In genomic region chrX:53975545-53976272, GRCm38 (mm10) we compare ENCODE assay signal across 9 mouse cellular contexts.
DNase-seq lines count a peak whose midpoint lies in the region; ATAC-seq and TF ChIP-seq lines count a peak whose summit lies in the region.
"Had no signal": no experiment of that assay in that cellular context is flagged by ENCODE, and none has a peak within 500 bp of the region (broad histone marks: within the 10 kb centered on the region; RNA-seq: fewer than 3 reads in every experiment).

No protein-coding gene starts in this region.

- H3K9me3 ChIP-seq in lung, embryonic 14.5 days (ENCODE audit: low read depth, low read length): no peaks in the 10 kb centered on the region
- H3K9me3 ChIP-seq in forebrain, embryonic 13.5 days (replicated peaks): no peaks in the 10 kb centered on the region
- no peaks in the 10 kb centered on the region for H3K9me3 ChIP-seq in limb, embryonic 14.5 days (ENCODE audit: control insufficient read depth, low read length)

- H3K27me3 ChIP-seq in lung, embryonic 14.5 days (ENCODE audit: insufficient read depth, low read length): no peaks in the 10 kb centered on the region
- H3K27me3 ChIP-seq in forebrain, embryonic 13.5 days: no peaks in the 10 kb centered on the region
- no peaks in the 10 kb centered on the region for H3K27me3 ChIP-seq in limb, embryonic 14.5 days (ENCODE audit: control insufficient read depth, insufficient read depth, low read length)

- no peak overlapping the region for H3K27ac ChIP-seq in lung, embryonic 14.5 days (ENCODE audit: low read depth)
- H3K27ac ChIP-seq in forebrain, embryonic 13.5 days: no peak overlapping the region
- no peak overlapping the region for H3K27ac ChIP-seq in limb, embryonic 14.5 days (replicated peaks; ENCODE audit: low read depth, low read length)
- H3K27ac ChIP-seq: heart, adult 2 months had no signal

- no peak for TF ChIP-seq CTCF in lung, embryonic 14.5 days (IDR thresholded peaks at IDR 0.05; ENCODE audit: low read depth)

- peak overlapping the region; percentile 32 for H3K4me3 ChIP-seq in lung, embryonic 14.5 days (ENCODE audit: low read depth, low read length)
- peak overlapping the region; percentile 41 for H3K4me3 ChIP-seq in forebrain, embryonic 13.5 days
- peak overlapping the region; percentile 36 for H3K4me3 ChIP-seq in limb, embryonic 14.5 days (replicated peaks; ENCODE audit: low read length)
- H3K4me3 ChIP-seq: heart, adult 2 months had no signal

- H3K36me3 ChIP-seq in lung, embryonic 14.5 days (ENCODE audit: insufficient read depth): no peaks in the 10 kb centered on the region
- H3K36me3 ChIP-seq in forebrain, embryonic 13.5 days (ENCODE audit: poor library complexity, severe bottlenecking): no peaks in the 10 kb centered on the region
- H3K36me3 ChIP-seq in limb, embryonic 14.5 days (ENCODE audit: control insufficient read depth, insufficient read depth, low read length): no peaks in the 10 kb centered on the region

- no peaks in the 10 kb centered on the region for H3K4me1 ChIP-seq in lung, embryonic 14.5 days (ENCODE audit: insufficient read depth)
- peaks cover 5% of the 10 kb centered on the region; the same call in 1 of the 2 replicates for H3K4me1 ChIP-seq in forebrain, embryonic 13.5 days
- H3K4me1 ChIP-seq in limb, embryonic 14.5 days (ENCODE audit: control insufficient read depth, insufficient read depth, low read length): no peaks in the 10 kb centered on the region

- peak; percentile 38; the same call in 1 of the 2 replicates for ATAC-seq in lung, embryonic 14.5 days (ENCODE audit: insufficient read depth)
- ATAC-seq in forebrain, embryonic 13.5 days: peak; percentile 30; the same call in 1 of the 2 replicates
- no peak for ATAC-seq in limb, embryonic 14.5 days (ENCODE audit: low FRiP score, low read depth)

- peak overlapping the region; percentile 64 for H3K4me2 ChIP-seq in lung, embryonic 14.5 days
- peak overlapping the region; percentile 69 for H3K4me2 ChIP-seq in forebrain, embryonic 13.5 days
- H3K4me2 ChIP-seq in limb, embryonic 14.5 days (replicated peaks; ENCODE audit: low read depth, low read length, severe bottlenecking): peak overlapping the region; percentile 60

- peak; percentile 1 for DNase-seq in lung, embryonic 14.5 days
- DNase-seq in lung, postnatal 36 days: no peak
- DNase-seq in limb, embryonic 14.5 days (ENCODE audit: low spot score): no peak
- DNase-seq in retina, postnatal 1 day: peak; percentile 14
- DNase-seq in adrenal gland, adult 18-20 months (ENCODE audit: low spot score in 2 of 2): no peak
- DNase-seq in layer of hippocampus, adult 9-11 months: no peak
- DNase-seq in urinary bladder, postnatal 10 days (ENCODE audit: low spot score): no peak
- DNase-seq: heart, adult 2 months had no signal

- H3K9ac ChIP-seq in lung, embryonic 14.5 days: no peak overlapping the region
- 0 out of 2 replicates have a peak overlapping the region, but pooled peaks have one; percentile 27 for H3K9ac ChIP-seq in forebrain, embryonic 13.5 days
- no peak overlapping the region for H3K9ac ChIP-seq in limb, embryonic 14.5 days (ENCODE audit: low read depth, low read length, severe bottlenecking)

- WGBS in lung, embryonic 14.5 days: 12% methylated on average over 22 of the region's 28 CpGs
- WGBS in forebrain, embryonic 13.5 days: 15% methylated on average over 26 of the region's 28 CpGs
- 14% methylated on average over 22 of the region's 28 CpGs for WGBS in limb, embryonic 14.5 days

- TF ChIP-seq POLR2A in limb, embryonic 14.5 days (IDR thresholded peaks at IDR 0.05; ENCODE audit: borderline replicate concordance, extremely low read depth, insufficient read depth, insufficient read length): no peak

Comparison
In these comparisons a context has a peak if more than half of its experiments do, and no peak if none do; other contexts are left out.
1. DNase-seq: peak in lung, embryonic 14.5 days (single experiment) and retina, postnatal 1 day (single experiment); none in lung, postnatal 36 days (single experiment), limb, embryonic 14.5 days (single experiment), adrenal gland, adult 18-20 months (0 of 2), layer of hippocampus, adult 9-11 months (single experiment) and urinary bladder, postnatal 10 days (single experiment).
2. Peak in every context shown above with its lines, with median percentiles within 50 percentile points of each other: H3K4me2 ChIP-seq and H3K4me3 ChIP-seq.